Mouse (Mus musculus) testis, adult 2 months (tissue): ENCODE data around the gene Rtkn. TPM values are rescaled to one million over a fixed set of nuclear protein-coding genes. Genes with fewer than 3 reads are reported as not detected.

Source experiments
- H3K27ac ChIP-seq: fragments of 200-500 bp; 2 replicates; pipeline ENCODE4 v1.5.1; 2012; ENCODE audit warnings: low read depth, low read length; ENCODE audit not compliant: control insufficient read depth, insufficient read depth
- H3K27me3 ChIP-seq: fragments of 200-500 bp; 2 replicates; pipeline ENCODE4 v1.6.1; 2012; ENCODE audit warnings: mild to moderate bottlenecking, low read length, moderate library complexity; ENCODE audit not compliant: control insufficient read depth, insufficient read depth
- H3K36me3 ChIP-seq: fragments of 200-500 bp; 2 replicates; pipeline ENCODE4 v1.6.1; 2012; ENCODE audit warnings: mild to moderate bottlenecking, low read length; ENCODE audit not compliant: control insufficient read depth, insufficient read depth
- H3K4me1 ChIP-seq: fragments of 200-500 bp; 2 replicates; pipeline ENCODE4 v1.6.1; 2012; ENCODE audit warnings: low read length; ENCODE audit not compliant: control insufficient read depth, insufficient read depth
- H3K4me3 ChIP-seq: fragments of 200-500 bp; 2 replicates; pipeline ENCODE4 v1.5.1; 2012; ENCODE audit warnings: low read depth, mild to moderate bottlenecking, low read length, moderate library complexity, mixed read lengths; ENCODE audit not compliant: control insufficient read depth
- CTCF ChIP-seq: fragments of 200-500 bp; IDR thresholded peaks from 2 replicates; pipeline ENCODE4 v1.5.1; 2012; ENCODE audit warnings: low read depth, mild to moderate bottlenecking, inconsistent platforms, low read length, moderate library complexity; ENCODE audit not compliant: control insufficient read depth, insufficient read depth, insufficient replicate concordance
- POLR2A ChIP-seq: fragments of 200-500 bp; IDR thresholded peaks from 2 replicates; pipeline ENCODE4 v1.6.1; 2012; ENCODE audit warnings: low read depth, mild to moderate bottlenecking, inconsistent platforms, low read length, moderate library complexity; ENCODE audit not compliant: control insufficient read depth
- polyA plus RNA-seq: library from polyadenylated mRNA; depleted of rRNA; stranded (reverse); fragments of >200 nt; gene quantifications from 2 replicates; pipeline ENCODE4 v1.2.3, GENCODE M21; 2012; rRNA removed

Gene Rtkn
- polyA plus RNA-seq, 1 experiment: 13.2 TPM

DNA sequence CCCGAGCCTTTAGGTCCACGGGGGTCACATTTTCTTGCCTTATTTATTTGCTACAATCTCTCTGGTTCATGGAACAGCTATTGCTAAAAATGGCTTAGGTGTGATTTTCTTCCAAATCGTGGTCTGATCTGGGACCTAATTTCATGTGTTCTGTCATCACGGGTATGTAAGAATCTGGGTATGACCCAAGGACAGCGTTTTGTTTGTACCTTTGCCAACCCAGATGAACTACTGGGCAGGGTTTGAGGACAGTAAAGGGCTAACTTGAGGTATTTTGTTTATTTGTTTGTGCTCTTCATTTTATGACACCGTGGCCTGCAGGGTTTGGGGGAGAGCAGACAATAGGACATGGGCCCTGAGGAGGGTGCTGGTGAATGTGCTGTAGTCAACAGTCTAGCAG, 45.3 kb downstream of the Rtkn start:
- Histone ChIP-seq H3K4me1 (no peaks in the 10 kb centered on the region; the same call in none of the 2 replicates), H3K36me3 (peaks cover 2% of the 10 kb centered on the region), H3K4me3 (no peak overlapping the region), H3K27ac (no peak overlapping the region), H3K27me3 (no peaks in the 10 kb centered on the region)
- no peak for TF ChIP-seq POLR2A
- TF ChIP-seq CTCF: no peak

DNA sequence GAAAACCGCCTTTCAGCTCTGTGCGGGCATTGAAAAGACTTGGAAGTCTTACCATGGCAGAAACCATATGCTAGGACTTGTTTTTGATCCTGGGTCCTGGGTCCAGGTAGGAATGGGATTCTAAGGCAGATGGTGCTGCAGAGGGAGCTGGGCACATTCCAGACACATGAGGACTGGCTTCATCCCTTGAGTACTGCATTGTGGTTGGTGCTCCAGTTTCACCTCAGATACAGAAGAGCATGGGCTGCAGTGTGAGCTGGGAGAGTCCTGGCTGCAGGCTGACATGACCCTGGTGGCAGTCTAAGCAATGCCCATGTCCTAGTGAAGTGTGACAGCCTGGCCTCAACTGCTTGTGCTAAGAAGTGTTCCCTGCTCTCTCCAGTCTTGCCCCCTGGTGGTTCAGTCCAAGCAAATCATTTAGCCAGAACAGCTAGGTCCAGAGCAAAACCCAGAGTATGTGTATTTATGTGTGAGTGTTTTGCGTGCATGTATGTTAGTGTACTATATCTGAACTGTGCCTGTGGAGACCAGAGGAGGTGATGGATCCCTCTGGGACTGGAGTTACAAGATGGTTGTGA, 49.7 kb downstream of the Rtkn start:
- TF ChIP-seq POLR2A (no peak; the same call in 1 of the 2 replicates), CTCF (peak; percentile 33; the same call in 1 of the 2 replicates)
- Histone ChIP-seq H3K4me3 (no peak overlapping the region), H3K27ac (no peak overlapping the region), H3K4me1 (peaks cover 4% of the 10 kb centered on the region; the same call in 1 of the 2 replicates), H3K27me3 (no peaks in the 10 kb centered on the region), H3K36me3 (peaks cover 2% of the 10 kb centered on the region)

DNA sequence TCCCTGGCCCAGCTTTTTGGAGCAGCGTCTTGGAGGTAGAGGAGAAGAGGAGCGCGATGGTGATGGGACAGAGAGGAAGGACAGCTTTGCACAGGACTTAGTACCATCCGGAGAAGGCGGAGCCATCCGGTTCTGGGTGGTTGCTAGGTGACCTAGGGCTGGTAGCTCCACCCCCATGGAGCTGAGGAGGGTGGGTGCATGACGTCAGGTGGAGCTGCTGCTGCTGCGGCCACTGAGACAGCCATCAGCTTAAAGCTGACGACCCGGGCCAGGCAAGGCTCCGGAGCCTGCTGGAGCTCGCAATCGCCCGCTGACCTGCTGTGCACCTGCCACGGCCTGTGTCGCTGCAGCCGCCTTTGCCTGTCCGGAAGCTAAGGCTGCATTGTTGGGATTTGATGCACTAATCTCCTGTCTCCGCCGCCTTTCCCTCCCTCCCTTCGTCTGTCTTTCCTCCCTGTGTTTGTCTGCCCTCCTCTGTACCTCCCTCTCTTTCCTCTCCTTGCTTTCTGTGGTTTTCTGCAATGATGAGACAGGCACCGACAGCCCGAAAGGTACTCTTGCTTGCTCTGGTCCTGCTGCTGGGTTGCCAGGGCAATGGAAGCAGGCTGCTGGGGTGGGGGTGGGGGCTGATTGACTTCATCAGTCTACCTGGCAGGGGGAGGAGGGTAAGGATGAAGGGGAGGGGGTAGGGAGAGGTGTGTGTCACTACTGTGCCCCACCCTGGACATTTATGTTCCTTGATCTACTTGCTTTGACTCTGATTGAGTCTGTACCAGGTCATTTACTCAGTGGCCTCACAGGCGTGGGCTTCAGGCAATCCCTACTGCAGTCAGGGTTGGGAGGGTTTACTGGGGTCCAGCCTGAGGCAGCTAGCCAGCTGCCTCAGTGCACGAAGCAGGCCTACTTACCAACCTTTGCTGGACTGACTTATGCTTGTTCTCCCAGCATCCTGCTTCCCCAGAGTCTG, 50.9 kb downstream of the Rtkn start:
- peaks cover 2% of the 10 kb centered on the region for H3K36me3 ChIP-seq
- TF ChIP-seq CTCF: no peak
- TF ChIP-seq POLR2A: no peak
- H3K4me3 ChIP-seq: no peak overlapping the region; the same call in none of the 2 replicates
- H3K27ac ChIP-seq: no peak overlapping the region
- no peaks in the 10 kb centered on the region for H3K27me3 ChIP-seq
- peaks cover 4% of the 10 kb centered on the region; the same call in 1 of the 2 replicates for H3K4me1 ChIP-seq

DNA sequence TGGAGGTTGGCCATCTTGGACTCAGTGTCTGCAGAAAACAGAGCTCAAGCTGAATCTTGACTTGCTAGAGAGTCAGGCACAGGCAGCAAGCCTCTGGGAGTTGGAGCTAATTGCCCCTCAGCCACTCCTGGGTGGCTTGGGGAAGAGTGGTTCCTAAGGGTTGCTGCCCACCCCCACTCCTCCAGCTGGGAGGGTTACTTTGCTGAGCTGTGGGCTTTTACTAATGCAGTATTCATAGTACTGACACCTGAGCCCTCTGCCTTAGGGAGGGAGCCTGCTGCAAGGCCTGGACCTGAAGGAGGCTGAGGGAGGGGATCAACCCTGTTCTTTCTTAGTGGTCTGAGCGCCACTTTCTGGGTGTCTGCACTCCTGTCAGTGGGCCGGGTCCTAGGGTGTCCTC, 51.7 kb downstream of the Rtkn start:
- Histone ChIP-seq H3K4me1 (peaks cover 4% of the 10 kb centered on the region; the same call in 1 of the 2 replicates), H3K27me3 (no peaks in the 10 kb centered on the region), H3K27ac (no peak overlapping the region), H3K36me3 (peaks cover 2% of the 10 kb centered on the region), H3K4me3 (no peak overlapping the region)
- TF ChIP-seq CTCF (no peak), POLR2A (no peak)

DNA sequence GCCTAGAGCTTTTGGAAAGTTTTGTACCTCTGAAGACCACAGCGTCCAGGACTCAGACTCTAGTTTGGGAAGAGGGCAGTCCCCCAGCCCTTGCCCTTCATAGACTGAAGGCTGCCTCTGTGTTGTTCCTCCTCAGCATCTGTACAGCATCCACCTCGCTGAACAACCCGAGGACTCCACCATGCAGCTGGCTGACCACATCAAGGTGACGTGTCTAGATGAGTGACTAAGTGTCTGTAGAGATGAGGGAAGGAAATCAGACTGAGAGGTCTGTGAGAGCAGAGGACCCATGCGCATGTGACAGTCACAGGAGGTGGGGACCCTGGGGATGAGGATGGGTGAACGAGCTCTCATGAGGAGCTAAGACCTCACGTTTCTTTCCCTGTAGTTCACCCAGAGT, 58.3 kb downstream of the Rtkn start:
- no peak overlapping the region for H3K4me3 ChIP-seq
- H3K27me3 ChIP-seq: no peaks in the 10 kb centered on the region
- no peak overlapping the region for H3K27ac ChIP-seq
- no peaks in the 10 kb centered on the region for H3K4me1 ChIP-seq
- peaks cover 3% of the 10 kb centered on the region for H3K36me3 ChIP-seq
- no peak for TF ChIP-seq CTCF
- no peak for TF ChIP-seq POLR2A

DNA sequence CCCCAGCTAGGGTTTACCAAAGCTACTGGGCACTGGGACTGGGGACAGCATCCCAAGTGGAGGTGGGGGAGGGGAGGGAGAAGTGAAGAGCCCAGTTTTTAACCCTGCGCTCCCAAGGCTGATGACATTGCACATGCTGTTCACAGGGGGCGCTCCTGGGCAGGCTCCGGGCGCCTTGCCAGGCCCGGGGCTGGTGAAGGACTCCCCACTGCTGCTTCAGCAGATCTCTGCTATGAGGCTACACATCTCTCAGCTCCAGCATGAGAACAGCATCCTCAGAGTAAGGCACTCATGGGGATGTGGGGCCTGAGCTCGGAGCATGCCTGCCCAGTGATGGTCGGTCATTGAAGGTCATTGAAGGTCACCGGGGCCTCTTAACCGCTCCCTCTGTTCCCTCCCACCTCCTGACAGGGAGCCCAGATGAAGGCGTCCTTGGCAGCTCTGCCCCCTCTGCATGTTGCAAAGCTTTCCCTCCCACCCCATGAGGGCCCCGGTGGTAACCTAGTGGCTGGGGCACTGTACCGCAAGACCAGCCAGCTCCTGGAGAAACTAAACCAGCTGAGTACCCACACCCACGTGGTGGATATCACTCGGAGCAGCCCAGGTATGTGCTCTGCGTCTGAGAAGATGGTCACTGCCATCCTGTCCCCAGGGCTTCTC, 62.2 kb downstream of the Rtkn start:
- no peak for TF ChIP-seq POLR2A
- TF ChIP-seq CTCF: no peak
- H3K36me3 ChIP-seq: peaks cover 3% of the 10 kb centered on the region
- no peak overlapping the region for H3K27ac ChIP-seq
- no peak overlapping the region for H3K4me3 ChIP-seq
- no peaks in the 10 kb centered on the region for H3K4me1 ChIP-seq
- no peaks in the 10 kb centered on the region for H3K27me3 ChIP-seq

Other genes with a start within 250 kb of the Rtkn start
- gene Sema4f, start 195.7 kb upstream of the Rtkn start, polyA plus RNA-seq: 1.1 and 1.3 TPM in 2 replicates
- gene M1ap, start 188.6 kb upstream of the Rtkn start, polyA plus RNA-seq: 101 and 141 TPM in 2 replicates
- 0.99 and 1.0 TPM in 2 replicates for gene Dok1, start 102.0 kb upstream of the Rtkn start, polyA plus RNA-seq
- 1.1 and 1.3 TPM in 2 replicates for gene Loxl3, start 101.3 kb upstream of the Rtkn start, polyA plus RNA-seq
- 240 and 244 TPM in 2 replicates for gene Aup1, start 80.9 kb upstream of the Rtkn start, polyA plus RNA-seq
- 30.4 and 30.9 TPM in 2 replicates for gene Htra2, start 80.2 kb upstream of the Rtkn start, polyA plus RNA-seq
- gene Dqx1, start 77.6 kb upstream of the Rtkn start, polyA plus RNA-seq: 0.84 and 0.85 TPM in 2 replicates
- 0.11 and 0.26 TPM in 2 replicates for gene Tlx2, start 65.2 kb upstream of the Rtkn start, polyA plus RNA-seq
- gene Pcgf1, start 57.6 kb upstream of the Rtkn start, polyA plus RNA-seq: 38.9 and 41.6 TPM in 2 replicates
- gene Lbx2, start 49.1 kb upstream of the Rtkn start, polyA plus RNA-seq: 0.25 and 1.1 TPM in 2 replicates
- gene Ccdc142, start 33.9 kb upstream of the Rtkn start, polyA plus RNA-seq: 4.0 and 5.7 TPM in 2 replicates
- 9.4 and 10.0 TPM in 2 replicates for gene Gm42688, start 33.8 kb upstream of the Rtkn start, polyA plus RNA-seq
- gene Mrpl53, start 26.4 kb upstream of the Rtkn start, polyA plus RNA-seq: 71.3 and 82.0 TPM in 2 replicates
- gene Mogs, start 20.0 kb upstream of the Rtkn start, polyA plus RNA-seq: 20.7 and 20.9 TPM in 2 replicates
- 53.0 and 63.3 TPM in 2 replicates for gene Wbp1, start 13.9 kb upstream of the Rtkn start, polyA plus RNA-seq
- gene Ino80b, start 10.0 kb upstream of the Rtkn start, polyA plus RNA-seq: 35.0 and 50.6 TPM in 2 replicates
- gene Wdr54, start 20.9 kb downstream of the Rtkn start, polyA plus RNA-seq: 129 and 133 TPM in 2 replicates
- gene 1700003E16Rik, start 20.9 kb downstream of the Rtkn start, polyA plus RNA-seq: 604 and 651 TPM in 2 replicates
- gene Dctn1, start 30.5 kb downstream of the Rtkn start, polyA plus RNA-seq: 49.3 and 57.9 TPM in 2 replicates
- gene Slc4a5, start 84.4 kb downstream of the Rtkn start, polyA plus RNA-seq: 1.9 and 3.4 TPM in 2 replicates
- 13.9 and 15.4 TPM in 2 replicates for gene Mthfd2, start 190.4 kb downstream of the Rtkn start, polyA plus RNA-seq
- 9.4 and 12.2 TPM in 2 replicates for gene Mob1a, start 190.6 kb downstream of the Rtkn start, polyA plus RNA-seq
- 64.3 and 68.3 TPM in 2 replicates for gene Bola3, start 213.7 kb downstream of the Rtkn start, polyA plus RNA-seq